Mouse (Mus musculus) stomach, embryonic 14.5 days (tissue): ENCODE results near the gene Rps6kc1. TPM values are rescaled to one million over a fixed set of nuclear protein-coding genes. Genes with fewer than 3 reads are reported as not detected.

Experiments used
- ATAC-seq: fragments of 200-750 bp; cut with Nextera tagmentation; 2 replicates; pipeline ENCODE4 v1.8.0; 2017; ENCODE audit warnings: low read depth, moderate TSS enrichment; ENCODE audit not compliant: insufficient number of reproducible peaks, insufficient read depth, low FRiP score
- H3K27ac ChIP-seq: fragments of 300-500 bp; sonication (generic); 2 replicates; pipeline ENCODE4 v1.5.1; 2014; ENCODE audit warnings: mild to moderate bottlenecking, low read length, moderate library complexity, mixed read lengths
- H3K27me3 ChIP-seq: fragments of 300-500 bp; sonication (generic); 2 replicates; pipeline ENCODE4 v1.6.1; 2014; ENCODE audit warnings: low read length, control low read depth, mixed read lengths; ENCODE audit not compliant: control insufficient read depth, insufficient read depth
- H3K36me3 ChIP-seq: fragments of 300-500 bp; sonication (generic); 2 replicates; pipeline ENCODE4 v1.6.1; 2014; ENCODE audit warnings: mild to moderate bottlenecking, control low read depth, low read length, moderate library complexity, mixed read lengths; ENCODE audit not compliant: control insufficient read depth, insufficient read depth
- H3K4me1 ChIP-seq: fragments of 300-500 bp; sonication (generic); 2 replicates; pipeline ENCODE4 v1.6.1; 2014; ENCODE audit warnings: low read length, control low read depth, mixed read lengths; ENCODE audit not compliant: control insufficient read depth, insufficient read depth
- H3K4me2 ChIP-seq: fragments of 300-500 bp; sonication (generic); replicated peaks from 2 replicates; pipeline ENCODE4 v1.6.1; 2014; ENCODE audit warnings: low read depth, low read length, control low read depth
- H3K4me3 ChIP-seq: fragments of 300-500 bp; sonication (generic); 2 replicates; pipeline ENCODE4 v1.5.1; 2014; ENCODE audit warnings: low read depth, low read length, control low read depth
- H3K9ac ChIP-seq: fragments of 300-500 bp; sonication (generic); replicated peaks from 2 replicates; pipeline ENCODE4 v1.6.1; 2014; ENCODE audit warnings: low read depth, mild to moderate bottlenecking, control low read depth, low read length, moderate library complexity, mixed read lengths
- H3K9me3 ChIP-seq: fragments of 300-500 bp; sonication (generic); 2 replicates; pipeline ENCODE4 v1.6.1; 2016; ENCODE audit warnings: low read depth, low read length, control low read depth; ENCODE audit not compliant: control insufficient read depth
- WGBS: fragments of 180-500 bp; shearing (Covaris S2); extraction: QIAGEN DNeasy Blood & Tissue Kit; methylation state at CpG from one replicate; pipeline ENCODE4 v1.1.7; 2014; 5-methylcytosine and 5-hydroxymethylcytosine counted together
- polyA plus RNA-seq: library from polyadenylated mRNA; unstranded; fragments of >200 nt; fragmentation: Nextera tagmentation; extraction: Ambion mirVana; gene quantifications from 2 replicates; pipeline ENCODE4 v1.2.1, GENCODE M21; 2014

The Rps6kc1 gene
- polyA plus RNA-seq, 1 experiment from 2014 or later, result 16.1 TPM

DNA sequence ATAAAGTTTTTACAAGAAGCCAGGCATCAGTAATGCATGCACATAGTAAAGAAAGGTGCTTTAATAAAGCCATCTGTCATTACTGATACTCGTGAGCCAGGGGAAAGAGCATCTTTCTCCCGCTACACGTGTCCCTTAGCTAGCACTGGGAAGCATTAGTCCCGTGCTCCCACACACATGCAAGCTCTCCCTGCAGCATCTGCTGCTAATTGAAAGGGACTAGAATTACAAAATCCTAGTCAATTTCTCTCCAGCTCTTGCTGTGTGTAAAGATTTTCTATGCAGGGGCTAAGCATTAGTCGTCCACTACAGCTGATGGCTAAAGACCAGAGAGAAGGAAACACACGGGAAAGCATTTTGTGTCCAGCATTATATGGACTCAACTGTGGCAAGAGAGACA is 120.8 kb downstream of the Rps6kc1 start:
- H3K4me3 ChIP-seq, result no peak overlapping the region
- 89% methylated on average over 6 of the region's 6 CpGs for whole genome bisulfite sequencing
- H3K27me3 ChIP-seq, result no peaks in the 10 kb centered on the region
- H3K9me3 ChIP-seq, result no peaks in the 10 kb centered on the region
- no peak overlapping the region for H3K4me2 ChIP-seq
- no peak for ATAC-seq
- H3K36me3 ChIP-seq, result no peaks in the 10 kb centered on the region
- H3K27ac ChIP-seq, result no peak overlapping the region
- no peak overlapping the region for H3K9ac ChIP-seq
- H3K4me1 ChIP-seq, result no peaks in the 10 kb centered on the region

DNA sequence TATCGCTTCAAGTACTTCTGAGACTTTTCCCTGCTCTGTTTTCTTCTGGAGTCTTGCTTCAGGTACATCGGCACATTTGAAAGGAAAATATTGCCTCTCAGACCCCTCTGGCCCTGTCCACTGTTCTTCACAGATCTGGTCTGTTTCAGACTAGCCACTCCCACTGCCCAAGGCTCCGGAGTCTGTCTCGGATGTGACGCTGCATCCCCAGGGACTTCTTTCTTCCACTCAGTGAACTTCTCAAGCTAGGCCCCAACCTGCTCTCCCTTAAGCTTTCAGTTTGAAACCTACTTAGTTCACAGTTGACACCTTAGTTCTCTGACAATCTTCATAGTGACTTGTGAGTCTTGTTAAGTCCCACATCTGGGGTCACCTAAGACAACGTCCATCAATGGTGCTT is 133.9 kb downstream of the Rps6kc1 start:
- H3K4me2 ChIP-seq, result no peak overlapping the region
- no peak overlapping the region for H3K4me3 ChIP-seq
- H3K27ac ChIP-seq, result no peak overlapping the region
- WGBS, result 76% methylated on average over 6 of the region's 6 CpGs
- no peaks in the 10 kb centered on the region for H3K9me3 ChIP-seq
- H3K27me3 ChIP-seq, result no peaks in the 10 kb centered on the region
- H3K4me1 ChIP-seq, result no peaks in the 10 kb centered on the region
- no peak for ATAC-seq
- no peak overlapping the region for H3K9ac ChIP-seq
- no peaks in the 10 kb centered on the region for H3K36me3 ChIP-seq

DNA sequence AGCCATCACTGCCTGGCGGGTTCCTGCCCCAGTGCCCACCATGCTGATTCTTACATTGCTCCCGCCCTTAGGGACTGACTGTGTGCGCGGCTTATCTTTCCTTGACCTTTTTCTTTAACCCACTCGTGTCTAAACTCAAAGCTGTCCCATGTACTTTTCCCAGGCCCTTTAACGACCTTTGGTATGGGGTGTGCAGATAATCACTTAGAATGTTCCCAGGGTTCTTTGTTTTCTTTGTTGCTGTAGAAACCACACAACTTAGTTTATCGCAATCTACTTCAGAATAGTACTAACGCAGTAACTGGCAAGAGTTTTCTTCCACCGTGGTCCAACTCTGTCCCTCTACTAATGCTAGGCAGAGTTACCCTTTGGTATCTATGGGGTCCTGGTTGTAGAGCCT is 135.3 kb downstream of the Rps6kc1 start:
- Histone ChIP-seq H3K9me3 (no peaks in the 10 kb centered on the region), H3K27ac (no peak overlapping the region), H3K36me3 (no peaks in the 10 kb centered on the region), H3K27me3 (no peaks in the 10 kb centered on the region), H3K4me1 (no peaks in the 10 kb centered on the region), H3K9ac (no peak overlapping the region), H3K4me2 (no peak overlapping the region), H3K4me3 (no peak overlapping the region)
- 84% methylated on average over 9 of the region's 9 CpGs for WGBS
- ATAC-seq, result no peak

DNA sequence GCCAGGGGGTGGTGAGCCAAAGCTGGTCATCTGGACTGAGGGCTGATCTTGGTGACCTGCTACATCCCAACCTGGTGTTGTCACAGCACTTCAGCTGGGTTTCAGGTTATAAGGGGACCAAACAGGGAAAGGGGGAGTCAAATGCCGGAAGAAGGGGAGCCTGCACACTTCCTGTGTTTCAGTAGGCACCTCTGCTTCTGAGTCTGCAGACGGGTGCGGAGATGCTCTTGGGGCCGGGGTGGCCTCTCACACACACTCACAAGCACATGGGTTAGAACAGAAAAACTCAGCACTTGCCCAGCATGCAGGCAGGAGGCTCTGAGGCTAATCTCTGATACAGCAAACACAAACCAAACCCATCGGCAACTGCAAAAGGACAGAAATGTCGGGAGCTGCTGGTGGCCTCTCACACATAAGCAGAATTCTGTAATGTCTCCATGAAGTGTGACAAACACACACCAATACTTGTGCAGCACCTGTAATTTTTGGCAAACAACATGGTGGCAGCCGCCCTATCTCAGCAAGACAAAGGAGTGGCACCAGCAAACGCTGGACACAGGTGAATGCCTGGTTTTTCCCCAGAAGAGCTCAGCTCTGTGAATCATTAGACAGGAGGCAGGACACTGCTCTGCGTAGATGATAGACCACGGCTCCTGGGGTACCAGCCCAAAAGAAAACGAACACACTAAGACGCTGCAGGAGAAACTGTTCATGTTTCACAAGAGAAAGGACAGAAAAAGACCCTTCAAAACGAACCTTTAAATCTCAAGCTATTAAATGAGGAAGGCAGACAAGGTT is 139.3 kb downstream of the Rps6kc1 start:
- Histone ChIP-seq H3K27ac (no peak overlapping the region), H3K9ac (no peak overlapping the region), H3K9me3 (no peaks in the 10 kb centered on the region), H3K4me2 (no peak overlapping the region), H3K36me3 (no peaks in the 10 kb centered on the region), H3K4me1 (no peaks in the 10 kb centered on the region; the same call in 1 of the 2 replicates), H3K4me3 (no peak overlapping the region), H3K27me3 (no peaks in the 10 kb centered on the region)
- WGBS, result 73% methylated on average over 13 of the region's 13 CpGs
- ATAC-seq, result no peak

DNA sequence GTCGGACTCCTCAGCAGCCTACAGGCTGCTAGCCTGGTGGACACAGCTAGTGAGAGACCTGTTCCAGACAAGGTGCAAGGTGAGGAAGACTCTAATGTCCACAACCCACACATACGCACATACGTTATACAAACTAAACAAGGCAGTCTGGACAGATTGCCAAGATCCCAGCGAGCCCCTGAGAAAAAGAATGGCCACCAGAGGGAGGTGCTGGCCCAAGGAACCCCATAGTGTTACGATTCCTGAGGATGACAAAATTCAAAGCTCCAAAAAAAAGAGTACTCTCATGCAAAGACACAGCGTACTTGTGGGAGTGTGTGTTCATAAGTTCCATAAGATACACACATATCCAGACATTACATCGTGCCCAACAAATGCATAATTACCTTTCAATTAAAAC is 141.8 kb downstream of the Rps6kc1 start:
- 77% methylated on average over 7 of the region's 7 CpGs for WGBS
- H3K27me3 ChIP-seq, result no peaks in the 10 kb centered on the region
- H3K4me3 ChIP-seq, result no peak overlapping the region
- no peak overlapping the region for H3K9ac ChIP-seq
- no peaks in the 10 kb centered on the region for H3K9me3 ChIP-seq
- no peak for ATAC-seq
- H3K4me2 ChIP-seq, result no peak overlapping the region
- no peaks in the 10 kb centered on the region for H3K36me3 ChIP-seq
- no peaks in the 10 kb centered on the region; the same call in 1 of the 2 replicates for H3K4me1 ChIP-seq
- H3K27ac ChIP-seq, result no peak overlapping the region

DNA sequence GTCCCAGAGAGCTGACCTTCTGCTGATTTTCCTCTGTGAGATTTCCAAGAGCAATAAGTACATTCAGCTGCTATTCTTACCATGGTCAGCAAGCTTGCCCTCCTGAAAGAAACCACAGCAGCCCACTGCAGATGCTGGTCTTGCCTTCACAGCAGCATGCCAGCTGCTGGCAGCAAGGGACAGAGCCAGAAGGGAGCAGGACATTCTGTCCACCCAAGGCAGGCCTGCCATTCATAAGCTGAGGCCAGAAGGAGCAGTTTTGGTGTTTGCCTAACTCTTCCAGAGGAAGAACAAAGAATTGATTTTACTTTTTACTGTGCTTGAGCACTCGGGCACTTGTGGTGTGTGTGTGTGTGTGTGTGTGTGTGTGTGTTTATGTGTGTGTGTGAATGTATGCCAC is 143.3 kb downstream of the Rps6kc1 start:
- no peak for ATAC-seq
- 50% methylated on average over 1 of the region's 1 CpGs for WGBS
- H3K27me3 ChIP-seq, result no peaks in the 10 kb centered on the region
- no peaks in the 10 kb centered on the region for H3K9me3 ChIP-seq
- H3K4me1 ChIP-seq, result no peaks in the 10 kb centered on the region; the same call in 1 of the 2 replicates
- H3K9ac ChIP-seq, result no peak overlapping the region
- H3K36me3 ChIP-seq, result no peaks in the 10 kb centered on the region
- H3K27ac ChIP-seq, result no peak overlapping the region
- H3K4me3 ChIP-seq, result no peak overlapping the region
- H3K4me2 ChIP-seq, result no peak overlapping the region

DNA sequence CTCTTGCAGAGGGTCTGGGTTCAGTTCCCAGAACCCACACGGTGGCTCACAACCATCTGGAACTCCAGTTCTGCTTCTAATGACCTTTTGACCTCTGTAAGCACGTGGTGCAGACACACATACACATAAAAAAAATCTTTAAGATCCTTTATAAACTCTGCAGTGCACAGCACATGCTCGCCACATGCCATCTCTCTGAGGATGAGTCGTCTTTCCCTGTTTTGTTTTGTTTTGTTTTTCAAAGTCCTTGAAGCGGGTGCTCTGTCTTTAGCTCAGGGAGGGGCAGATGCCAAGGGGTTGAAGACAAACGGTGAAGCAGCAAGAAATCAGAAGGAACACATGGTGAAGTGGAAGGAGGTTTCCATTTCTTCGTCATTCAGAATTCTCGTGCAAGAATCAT is 143.9 kb downstream of the Rps6kc1 start:
- no peaks in the 10 kb centered on the region for H3K27me3 ChIP-seq
- no peaks in the 10 kb centered on the region; the same call in 1 of the 2 replicates for H3K4me1 ChIP-seq
- no peaks in the 10 kb centered on the region for H3K36me3 ChIP-seq
- no peak overlapping the region for H3K4me2 ChIP-seq
- H3K27ac ChIP-seq, result no peak overlapping the region
- H3K9me3 ChIP-seq, result no peaks in the 10 kb centered on the region
- H3K9ac ChIP-seq, result no peak overlapping the region
- 45% methylated on average over 8 of the region's 8 CpGs for WGBS
- H3K4me3 ChIP-seq, result no peak overlapping the region
- ATAC-seq, result no peak

DNA sequence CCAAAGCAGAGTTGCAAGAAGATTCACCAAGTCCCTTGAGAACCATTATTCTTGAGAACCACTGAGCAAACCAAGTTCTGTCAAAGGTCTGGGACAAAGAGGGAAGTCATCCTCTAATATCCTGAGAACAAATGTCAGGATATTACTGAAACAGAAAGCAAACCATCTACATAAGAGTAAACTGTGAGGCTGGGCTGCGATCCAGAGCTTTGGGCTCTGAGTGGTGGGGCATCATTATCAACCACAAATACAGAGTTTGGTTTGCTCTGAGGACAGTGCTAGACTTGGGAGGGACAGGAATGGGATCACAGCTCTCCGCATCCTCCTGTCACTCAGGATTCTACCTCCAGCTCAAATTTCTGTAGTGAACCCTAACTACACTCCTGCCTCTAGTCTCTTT is 144.8 kb downstream of the Rps6kc1 start:
- H3K9ac ChIP-seq, result no peak overlapping the region
- no peak overlapping the region for H3K27ac ChIP-seq
- H3K4me1 ChIP-seq, result no peaks in the 10 kb centered on the region; the same call in 1 of the 2 replicates
- no peak overlapping the region for H3K4me3 ChIP-seq
- no peaks in the 10 kb centered on the region for H3K9me3 ChIP-seq
- 94% methylated on average over 2 of the region's 2 CpGs for WGBS
- H3K4me2 ChIP-seq, result no peak overlapping the region
- H3K27me3 ChIP-seq, result no peaks in the 10 kb centered on the region
- ATAC-seq, result no peak
- H3K36me3 ChIP-seq, result no peaks in the 10 kb centered on the region

DNA sequence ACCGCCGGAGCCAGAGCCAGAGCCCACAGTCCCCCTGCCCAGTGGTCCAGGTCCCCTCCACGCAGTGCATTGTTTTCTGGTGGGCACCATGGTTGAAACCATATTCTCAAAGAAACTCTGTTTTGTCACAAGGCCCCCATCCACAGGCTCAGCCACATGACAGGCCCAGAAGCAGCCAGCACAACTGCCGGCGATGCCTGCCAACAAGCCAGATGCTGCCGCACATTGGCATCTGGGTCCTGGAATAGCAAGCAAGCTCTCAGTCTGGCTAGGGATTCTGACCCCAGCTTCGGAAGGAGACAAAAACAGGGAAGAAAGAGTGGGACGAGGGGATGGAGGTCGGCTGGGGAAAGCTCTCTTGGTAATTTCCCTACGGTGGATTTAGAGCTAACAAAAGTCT is 147.8 kb downstream of the Rps6kc1 start:
- no peaks in the 10 kb centered on the region for H3K9me3 ChIP-seq
- H3K36me3 ChIP-seq, result no peaks in the 10 kb centered on the region
- H3K9ac ChIP-seq, result no peak overlapping the region
- H3K4me2 ChIP-seq, result no peak overlapping the region
- no peaks in the 10 kb centered on the region for H3K27me3 ChIP-seq
- no peak overlapping the region for H3K27ac ChIP-seq
- H3K4me1 ChIP-seq, result no peaks in the 10 kb centered on the region; the same call in 1 of the 2 replicates
- 88% methylated on average over 10 of the region's 10 CpGs for WGBS
- H3K4me3 ChIP-seq, result no peak overlapping the region
- no peak for ATAC-seq
